Mouse (Mus musculus) G1E (cell line): ENCODE data around the gene Frmd3. TPM values are rescaled to one million over a fixed set of nuclear protein-coding genes. Genes with fewer than 3 reads are reported as not detected.
"Not testable (repeated sequence)": the region's sequence is repeated elsewhere in the genome, so short reads cannot be mapped to it uniquely, and the experiment has no call there.

Experiments used
- ATAC-seq: 2 replicates; pipeline ENCODE4 v1.8.0; 2016; ENCODE audit warnings: mild to moderate bottlenecking; ENCODE audit not compliant: insufficient number of reproducible peaks, poor library complexity, low FRiP score, severe bottlenecking; ENCODE audit errors: extremely low read depth
- DNase-seq: peaks from one replicate; pipeline ENCODE4 v3.0.0; 2012; ENCODE audit warnings: low spot score
- H3K27me3 ChIP-seq: 2 replicates; pipeline ENCODE4 v1.6.1; 2012; ENCODE audit warnings: mild to moderate bottlenecking, low read length, inconsistent platforms; ENCODE audit not compliant: insufficient read depth
- H3K36me3 ChIP-seq: replicated peaks from 2 replicates; pipeline ENCODE3; 2012; ENCODE audit warnings: mild to moderate bottlenecking, inconsistent platforms
- H3K4me1 ChIP-seq: 2 replicates; pipeline ENCODE4 v1.6.1; 2012; ENCODE audit warnings: low read depth, low read length, inconsistent platforms, mixed read lengths; ENCODE audit not compliant: insufficient read depth
- H3K4me3 ChIP-seq: 2 replicates; pipeline ENCODE4 v1.5.1; 2012; ENCODE audit warnings: low read depth, mild to moderate bottlenecking, inconsistent platforms, low read length, moderate library complexity, mixed read lengths
- H3K9me3 ChIP-seq: replicated peaks from 2 replicates; pipeline ENCODE4 v1.6.1; 2012; ENCODE audit warnings: inconsistent platforms
- CTCF ChIP-seq: IDR thresholded peaks from 2 replicates; pipeline ENCODE4 v1.5.1; 2012; ENCODE audit warnings: low read depth, low read length, inconsistent platforms, mixed read lengths
- GATA1 ChIP-seq: IDR thresholded peaks from 2 replicates; pipeline ENCODE4 v1.6.1; 2012; ENCODE audit warnings: borderline replicate concordance, low read length, inconsistent platforms, mixed read lengths
- GATA2 ChIP-seq: IDR thresholded peaks from 2 replicates; pipeline ENCODE4 v1.6.1; 2012; ENCODE audit warnings: low read depth, low read length, inconsistent platforms, borderline replicate concordance
- POLR2AphosphoS5 ChIP-seq: IDR thresholded peaks from 2 replicates; pipeline ENCODE4 v1.6.1; 2012; ENCODE audit warnings: low read depth, low read length, inconsistent platforms; ENCODE audit not compliant: insufficient replicate concordance
- TAL1 ChIP-seq: conservative IDR thresholded peaks from 2 replicates; pipeline ENCODE4 v1.6.1; 2012; ENCODE audit warnings: low read depth, low read length, inconsistent platforms, mixed read lengths
- polyA plus RNA-seq: library from polyadenylated mRNA; stranded (reverse); fragments of >175 nt; gene quantifications from 2 replicates; pipeline ENCODE4 v1.2.3, GENCODE M21; 2012
- total RNA-seq, 2 experiments: library from RNA; stranded (forward) in 1 of 2; stranded (reverse) in 1 of 2; fragments of 200-1000 nt in 1 of 2; fragments of >200 nt in 1 of 2; fragmentation: Nextera tagmentation in 1 of 2; gene quantifications; 2 replicates each; pipeline ENCODE4 v1.2.3; 2014 to 2017

The Frmd3 gene
- total and polyA plus RNA-seq, 3 experiments = 0.16 TPM; not detected in 2

- Histone ChIP-seq H3K27me3 (no peaks in the 10 kb centered on the region), H3K36me3 (no peaks in the 10 kb centered on the region), H3K4me1 (no peaks in the 10 kb centered on the region), H3K9me3 (no peaks in the 10 kb centered on the region), H3K4me3 (no peak overlapping the region)
- no peak for ATAC-seq
- DNase-seq = no peak
- TF ChIP-seq TAL1 (no peak), CTCF (no peak), GATA1 (no peak), GATA2 (no peak), POLR2AphosphoS5 (no peak)
Measured at GRCm38 (mm10) chr4:74051692-74052091, 38.5 kb downstream of the Frmd3 start.

GRCm38 (mm10) chr4:74076727-74077126 is 63.5 kb downstream of the Frmd3 start:
- Histone ChIP-seq H3K36me3 (no peaks in the 10 kb centered on the region), H3K27me3 (no peaks in the 10 kb centered on the region), H3K4me1 (no peaks in the 10 kb centered on the region), H3K9me3 (no peaks in the 10 kb centered on the region), H3K4me3 (no peak overlapping the region)
- DNase-seq (no peak), ATAC-seq (no peak)
- TF ChIP-seq CTCF = no peak
- TF ChIP-seq GATA2 = no peak
- TF ChIP-seq TAL1 = no peak
- no peak for TF ChIP-seq GATA1
- no peak for TF ChIP-seq POLR2AphosphoS5

GRCm38 (mm10) chr4:74110816-74111215 is 97.6 kb downstream of the Frmd3 start:
- Histone ChIP-seq H3K4me3 (no peak overlapping the region), H3K4me1 (no peaks in the 10 kb centered on the region), H3K27me3 (no peaks in the 10 kb centered on the region), H3K36me3 (no peaks in the 10 kb centered on the region), H3K9me3 (no peaks in the 10 kb centered on the region)
- DNase-seq (no peak), ATAC-seq (no peak)
- TF ChIP-seq GATA1 (no peak), TAL1 (no peak), CTCF (no peak), POLR2AphosphoS5 (no peak), GATA2 (no peak)

- ATAC-seq = no peak
- no peaks in the 10 kb centered on the region for H3K27me3 ChIP-seq
- H3K36me3 ChIP-seq = no peaks in the 10 kb centered on the region
- H3K4me3 ChIP-seq = no peak overlapping the region
- no peaks in the 10 kb centered on the region for H3K4me1 ChIP-seq
- no peaks in the 10 kb centered on the region for H3K9me3 ChIP-seq
- DNase-seq = no peak
- TF ChIP-seq TAL1 (no peak), GATA1 (no peak), POLR2AphosphoS5 (no peak), CTCF (no peak), GATA2 (no peak)
Measured at GRCm38 (mm10) chr4:74191528-74191927, 178.3 kb downstream of the Frmd3 start.

GRCm38 (mm10) chr4:74201281-74201811 is 188.1 kb downstream of the Frmd3 start:
- Histone ChIP-seq H3K4me3 (no peak overlapping the region), H3K27me3 (no peaks in the 10 kb centered on the region), H3K9me3 (no peaks in the 10 kb centered on the region), H3K36me3 (no peaks in the 10 kb centered on the region), H3K4me1 (no peaks in the 10 kb centered on the region)
- no peak for TF ChIP-seq GATA1
- TF ChIP-seq POLR2AphosphoS5 = no peak
- no peak for TF ChIP-seq TAL1
- no peak for TF ChIP-seq CTCF
- no peak for TF ChIP-seq GATA2
- DNase-seq = no peak
- no peak for ATAC-seq

- DNase-seq, H3K4me3 ChIP-seq, H3K9me3 ChIP-seq, H3K36me3 ChIP-seq, H3K4me1 ChIP-seq, H3K27me3 ChIP-seq, ATAC-seq: not testable (repeated sequence)
Measured at GRCm38 (mm10) chr4:74221780-74222179, 208.5 kb downstream of the Frmd3 start.

- no peaks in the 10 kb centered on the region for H3K36me3 ChIP-seq
- no peaks in the 10 kb centered on the region for H3K27me3 ChIP-seq
- ATAC-seq (no peak; the same call in 1 of the 2 replicates), DNase-seq (no peak)
- H3K4me3 ChIP-seq = no peak overlapping the region
- no peak for TF ChIP-seq TAL1
- peak; percentile 12; the same call in 1 of the 2 replicates for TF ChIP-seq CTCF
- no peak for TF ChIP-seq POLR2AphosphoS5
- TF ChIP-seq GATA2 = no peak
- TF ChIP-seq GATA1 = no peak
- H3K4me1 ChIP-seq = no peaks in the 10 kb centered on the region
- H3K9me3 ChIP-seq = no peaks in the 10 kb centered on the region
Measured at GRCm38 (mm10) chr4:74222360-74222759, 209.1 kb downstream of the Frmd3 start.
